Mouse (Mus musculus) thymus, adult 2 months (tissue): ENCODE measurements around the gene Slc48a1.

Experiments
- CTCF ChIP-seq: fragments of 200-500 bp; IDR thresholded peaks from 2 replicates; pipeline ENCODE4 v1.5.1; 2012; ENCODE audit warnings: mild to moderate bottlenecking, control low read depth, low read length, moderate library complexity, borderline replicate concordance; ENCODE audit not compliant: control insufficient read depth, poor library complexity, insufficient read depth; ENCODE audit errors: extremely low read depth
- POLR2A ChIP-seq: fragments of 200-500 bp; IDR thresholded peaks from 2 replicates; pipeline ENCODE4 v1.6.1; 2012; ENCODE audit warnings: mild to moderate bottlenecking, low read length, control low read depth, moderate library complexity; ENCODE audit not compliant: control insufficient read depth, poor library complexity, insufficient read depth; ENCODE audit errors: extremely low read depth

- TF ChIP-seq CTCF (no peak), POLR2A (no peak)
Measured at GRCm38 (mm10) chr15:97755361-97755760, 23.0 kb upstream of the Slc48a1 start.
